7 mouse cellular contexts compared by ENCODE assay signal in the genomic region with DNA sequence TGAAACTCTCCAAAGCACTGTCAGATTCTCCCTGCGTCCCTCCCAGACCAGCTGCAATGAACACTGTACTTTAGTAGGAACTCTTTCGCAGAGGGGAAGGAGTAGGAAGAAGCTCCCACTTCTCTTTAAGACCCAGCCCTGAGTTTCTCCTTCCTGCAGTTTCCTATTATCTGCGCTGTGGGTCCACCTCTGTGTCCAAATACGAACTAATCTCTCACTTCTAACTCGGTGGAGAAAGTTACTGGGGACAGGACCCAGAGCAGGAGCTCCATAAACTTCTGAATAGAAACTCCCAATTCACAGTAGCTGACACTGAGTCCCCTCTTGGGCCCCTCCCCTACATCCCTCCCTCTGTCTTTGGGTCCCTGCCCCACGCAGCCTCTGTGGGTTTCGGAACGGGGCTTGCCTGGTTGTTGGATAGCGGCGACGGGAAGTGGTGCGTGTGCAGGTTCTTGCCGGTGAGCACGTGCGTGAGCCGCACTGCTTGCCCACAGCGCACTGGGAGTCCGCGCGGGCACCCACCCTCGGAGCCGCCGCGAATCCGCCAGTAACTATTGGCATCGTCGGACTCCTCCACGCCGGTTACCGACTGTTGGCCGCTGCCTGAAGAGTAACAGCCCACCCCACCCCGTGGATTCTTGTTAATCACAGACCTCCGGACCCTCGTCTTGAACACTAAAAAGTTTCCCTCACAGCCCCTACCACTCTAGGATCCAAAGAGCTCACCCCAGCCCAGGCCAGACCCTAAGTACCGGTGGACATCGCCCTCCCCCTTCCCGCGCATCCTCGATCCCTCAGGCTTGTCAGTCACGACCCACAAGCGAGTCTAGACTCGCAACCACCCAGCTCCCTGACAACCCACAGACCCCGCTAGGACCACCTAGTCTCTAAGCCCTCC. TPM values are rescaled to one million over a fixed set of nuclear protein-coding genes. Genes with fewer than 3 reads are reported as not detected.
DNase-seq lines count a peak whose midpoint lies in the region; ATAC-seq and TF ChIP-seq lines count a peak whose summit lies in the region.

No protein-coding gene starts in this region.

- peak overlapping the region; percentile 93 for H3K4me2 ChIP-seq in heart, embryonic 12.5 days
- H3K4me2 ChIP-seq in limb, embryonic 14.5 days (replicated peaks; ENCODE audit: low read depth, low read length, severe bottlenecking): peak overlapping the region; percentile 95

- H3K27ac ChIP-seq in heart, embryonic 12.5 days (ENCODE audit: poor library complexity, severe bottlenecking): peak overlapping the region; percentile 30; the same call in 1 of the 2 replicates
- H3K27ac ChIP-seq in limb, embryonic 14.5 days (replicated peaks; ENCODE audit: low read depth, low read length): peak overlapping the region; percentile 75; the same call in 1 of the 2 replicates

- no peak for ATAC-seq in heart, embryonic 12.5 days (ENCODE audit: insufficient number of reproducible peaks, low FRiP score)
- no peak for ATAC-seq in limb, embryonic 14.5 days (ENCODE audit: low FRiP score, low read depth)

- 3% methylated on average over 43 of the region's 43 CpGs for WGBS in heart, embryonic 12.5 days
- WGBS in limb, embryonic 14.5 days: 3% methylated on average over 43 of the region's 43 CpGs

- H3K4me3 ChIP-seq in heart, embryonic 12.5 days: peak overlapping the region; percentile 73
- H3K4me3 ChIP-seq in limb, embryonic 14.5 days (replicated peaks; ENCODE audit: low read length): peak overlapping the region; percentile 77

- peaks cover 15% of the 10 kb centered on the region for H3K4me1 ChIP-seq in heart, embryonic 12.5 days (replicated peaks)
- H3K4me1 ChIP-seq in limb, embryonic 14.5 days (ENCODE audit: control insufficient read depth, insufficient read depth, low read length): peaks cover 5% of the 10 kb centered on the region; the same call in 1 of the 2 replicates

- H3K36me3 ChIP-seq in heart, embryonic 12.5 days: no peaks in the 10 kb centered on the region
- H3K36me3 ChIP-seq in limb, embryonic 14.5 days (ENCODE audit: control insufficient read depth, insufficient read depth, low read length): no peaks in the 10 kb centered on the region

- H3K9me3 ChIP-seq in heart, embryonic 12.5 days (replicated peaks): no peaks in the 10 kb centered on the region
- H3K9me3 ChIP-seq in limb, embryonic 14.5 days (ENCODE audit: control insufficient read depth, low read length): no peaks in the 10 kb centered on the region

- no peak for TF ChIP-seq POLR2A in limb, embryonic 14.5 days (IDR thresholded peaks at IDR 0.05; ENCODE audit: borderline replicate concordance, extremely low read depth, insufficient read depth, insufficient read length)

- H3K27me3 ChIP-seq in heart, embryonic 12.5 days (replicated peaks): no peaks in the 10 kb centered on the region
- no peaks in the 10 kb centered on the region for H3K27me3 ChIP-seq in limb, embryonic 14.5 days (ENCODE audit: control insufficient read depth, insufficient read depth, low read length)

- peak; percentile 38 for DNase-seq in right cerebral cortex, adult 18-20 months
- no peak for DNase-seq in right cerebral cortex, postnatal 36 days (ENCODE audit: low spot score in 2 of 2)
- DNase-seq in c-Kit-positive CD71-positive TER-119-positive erythroid progenitor cells, embryonic 14.5 days (ENCODE audit: low spot score): peak; percentile 22
- DNase-seq in limb, embryonic 14.5 days (ENCODE audit: low spot score): no peak
- peak; percentile 66 for DNase-seq in naive thymus-derived CD4-positive, alpha-beta T cell, adult 2 months (ENCODE audit: low read depth)
- no peak for DNase-seq in urinary bladder, postnatal 14 days (ENCODE audit: low spot score)

- peak overlapping the region; percentile 75 for H3K9ac ChIP-seq in heart, embryonic 12.5 days
- H3K9ac ChIP-seq in limb, embryonic 14.5 days (ENCODE audit: low read depth, low read length, severe bottlenecking): peak overlapping the region; percentile 67

RNA-seq across cellular contexts. Expression of gene Sdf2l1, which starts 0.7 kb away (rescaled TPM):
- 59.9 and 64.9 TPM in 2 replicates for polyA plus RNA-seq in heart, embryonic 12.5 days (2016; fragmentation: Nextera tagmentation; extraction: Ambion mirVana)
- polyA plus RNA-seq in limb, embryonic 14.5 days (2012; rRNA removed): 34.8 and 35.8 TPM in 2 replicates
- polyA plus RNA-seq in limb, embryonic 14.5 days (2014; fragmentation: Nextera tagmentation; extraction: Ambion mirVana): 32.2 and 38.8 TPM in 2 replicates

RNA-seq across cellular contexts. Expression of gene 2610318N02Rik, which starts 6.5 kb away (rescaled TPM):
- polyA plus RNA-seq in heart, embryonic 12.5 days (2016; fragmentation: Nextera tagmentation; extraction: Ambion mirVana): 28.1 and 31.4 TPM in 2 replicates
- 52.6 and 70.6 TPM in 2 replicates for polyA plus RNA-seq in limb, embryonic 14.5 days (2012; rRNA removed)
- 26.3 and 26.4 TPM in 2 replicates for polyA plus RNA-seq in limb, embryonic 14.5 days (2014; fragmentation: Nextera tagmentation; extraction: Ambion mirVana)

RNA-seq across cellular contexts. Expression of gene Ydjc, which starts 13.0 kb away (rescaled TPM):
- polyA plus RNA-seq in heart, embryonic 12.5 days (2016; fragmentation: Nextera tagmentation; extraction: Ambion mirVana): 4.6 and 5.4 TPM in 2 replicates
- polyA plus RNA-seq in limb, embryonic 14.5 days (2012; rRNA removed): 14.1 and 15.5 TPM in 2 replicates
- 9.0 and 11.8 TPM in 2 replicates for polyA plus RNA-seq in limb, embryonic 14.5 days (2014; fragmentation: Nextera tagmentation; extraction: Ambion mirVana)

RNA-seq across cellular contexts. Expression of gene Ccdc116, which starts 15.6 kb away (rescaled TPM):
- 0.27 and 0.33 TPM in 2 replicates for polyA plus RNA-seq in heart, embryonic 12.5 days (2016; fragmentation: Nextera tagmentation; extraction: Ambion mirVana)
- polyA plus RNA-seq in limb, embryonic 14.5 days (2012; rRNA removed): 2.7 and 3.5 TPM in 2 replicates
- polyA plus RNA-seq in limb, embryonic 14.5 days (2014; fragmentation: Nextera tagmentation; extraction: Ambion mirVana): 0.54 and 0.94 TPM in 2 replicates

RNA-seq across cellular contexts. Expression of gene Ppil2, which starts 20.4 kb away (rescaled TPM):
- polyA plus RNA-seq in heart, embryonic 12.5 days (2016; fragmentation: Nextera tagmentation; extraction: Ambion mirVana): 101 and 105 TPM in 2 replicates
- 126 and 131 TPM in 2 replicates for polyA plus RNA-seq in limb, embryonic 14.5 days (2012; rRNA removed)
- polyA plus RNA-seq in limb, embryonic 14.5 days (2014; fragmentation: Nextera tagmentation; extraction: Ambion mirVana): 116 and 133 TPM in 2 replicates

Comparison
In these comparisons a context has a peak if more than half of its experiments do, and no peak if none do; other contexts are left out.
1. DNase-seq: peak in right cerebral cortex, adult 18-20 months (single experiment), c-Kit-positive CD71-positive TER-119-positive erythroid progenitor cells, embryonic 14.5 days (single experiment) and naive thymus-derived CD4-positive, alpha-beta T cell, adult 2 months (single experiment); none in right cerebral cortex, postnatal 36 days (0 of 2), limb, embryonic 14.5 days (single experiment) and urinary bladder, postnatal 14 days (single experiment).